Mouse (Mus musculus) C2C12 (cell line): Measurements from ENCODE around the gene Xylt2. TPM values are rescaled to one million over a fixed set of nuclear protein-coding genes. Genes with fewer than 3 reads are reported as not detected.

Source experiments
- H3K27me3 ChIP-seq: one replicate; pipeline ENCODE4 v1.6.1; 2011; ENCODE audit not compliant: control insufficient read depth, insufficient read depth, insufficient read length
- H3K36me3 ChIP-seq: one replicate; pipeline ENCODE4 v1.6.1; 2011; ENCODE audit not compliant: control insufficient read depth, insufficient read depth
- H3K4me3 ChIP-seq: one replicate; pipeline ENCODE4 v1.5.1; 2011; ENCODE audit warnings: mild to moderate bottlenecking, control low read depth; ENCODE audit not compliant: poor library complexity, insufficient read depth, severe bottlenecking
- H3K79me2 ChIP-seq: one replicate; pipeline ENCODE4 v1.6.1; 2011; ENCODE audit not compliant: control insufficient read depth, insufficient read depth
- H3K79me3 ChIP-seq: one replicate; pipeline ENCODE4 v1.6.1; 2011; ENCODE audit warnings: low read depth, control low read depth
- H3ac ChIP-seq: one replicate; pipeline ENCODE3; 2011; ENCODE audit warnings: low read depth; ENCODE audit not compliant: control insufficient read depth, insufficient read length
- CEBPB ChIP-seq: IDR thresholded peaks from one replicate; pipeline ENCODE4 v1.6.1; 2011; ENCODE audit warnings: low read depth, mild to moderate bottlenecking, control low read depth, moderate library complexity
- CTCF ChIP-seq: IDR thresholded peaks from one replicate; pipeline ENCODE4 v1.5.1; 2011; ENCODE audit not compliant: control insufficient read depth, insufficient read depth, insufficient read length
- FOSL1 ChIP-seq: IDR thresholded peaks from one replicate; pipeline ENCODE4 v1.8.0; 2011; ENCODE audit warnings: mild to moderate bottlenecking, low read length; ENCODE audit not compliant: poor library complexity, insufficient read depth, severe bottlenecking
- MAX ChIP-seq: IDR thresholded peaks from one replicate; pipeline ENCODE4 v1.6.1; 2011; ENCODE audit warnings: mild to moderate bottlenecking, control low read depth
- MYOD1 ChIP-seq: IDR thresholded peaks from one replicate; pipeline ENCODE4 v1.6.1; 2011; ENCODE audit warnings: low read depth; ENCODE audit not compliant: control insufficient read depth, insufficient read length
- MYOG ChIP-seq: IDR thresholded peaks from one replicate; pipeline ENCODE4 v1.6.1; 2011; ENCODE audit not compliant: control insufficient read depth, insufficient read length; ENCODE audit errors: extremely low read depth
- USF1 ChIP-seq: IDR thresholded peaks from one replicate; pipeline ENCODE4 v1.6.1; 2011; ENCODE audit warnings: low read depth, mild to moderate bottlenecking, control low read depth, moderate library complexity
- polyA plus RNA-seq: library from polyadenylated mRNA; unstranded; fragments of >200 nt; fragmentation: generic; extraction: Trizol; gene quantifications from one replicate; pipeline ENCODE4 v1.2.1, GENCODE M21; 2012; ENCODE audit warnings: missing spikeins

The Xylt2 gene
- polyA plus RNA-seq, 1 experiment: 10.4 TPM

- TF ChIP-seq MYOG (no peak), MYOD1 (no peak), MAX (no peak), CTCF (no peak), USF1 (no peak), CEBPB (no peak), FOSL1 (no peak)
- Histone ChIP-seq H3K79me2 (peaks cover 5% of the 10 kb centered on the region), H3ac (no peak overlapping the region), H3K36me3 (no peaks in the 10 kb centered on the region), H3K79me3 (no peaks in the 10 kb centered on the region), H3K4me3 (no peak overlapping the region), H3K27me3 (no peaks in the 10 kb centered on the region)
Observed at GRCm38 (mm10) chr11:94681640-94682039, 4.3 kb upstream of the Xylt2 start.

- Histone ChIP-seq H3K79me3 (peaks cover 2% of the 10 kb centered on the region), H3K4me3 (no peak overlapping the region), H3K36me3 (no peaks in the 10 kb centered on the region), H3ac (no peak overlapping the region), H3K79me2 (peaks cover 13% of the 10 kb centered on the region), H3K27me3 (no peaks in the 10 kb centered on the region)
- TF ChIP-seq FOSL1 (no peak), CEBPB (no peak), MYOD1 (no peak), CTCF (no peak), USF1 (no peak), MYOG (no peak), MAX (no peak)
Observed at GRCm38 (mm10) chr11:94680639-94681038, 3.3 kb upstream of the Xylt2 start.

- peaks cover 6% of the 10 kb centered on the region for H3K79me3 ChIP-seq
- no peaks in the 10 kb centered on the region for H3K27me3 ChIP-seq
- no peak overlapping the region for H3ac ChIP-seq
- H3K4me3 ChIP-seq: peak overlapping the region; percentile 59
- peaks cover 25% of the 10 kb centered on the region for H3K79me2 ChIP-seq
- H3K36me3 ChIP-seq: no peaks in the 10 kb centered on the region
- TF ChIP-seq MYOG: no peak
- TF ChIP-seq CEBPB: no peak
- TF ChIP-seq CTCF: no peak
- no peak for TF ChIP-seq FOSL1
- no peak for TF ChIP-seq MAX
- no peak for TF ChIP-seq USF1
Observed at GRCm38 (mm10) chr11:94677607-94678145, 361 bp upstream of the Xylt2 start.

GRCm38 (mm10) chr11:94676308-94676707 is 1.0 kb downstream of the Xylt2 start:
- peak overlapping the region; percentile 59 for H3K4me3 ChIP-seq
- TF ChIP-seq CTCF (no peak), MYOG (no peak), FOSL1 (no peak), USF1 (no peak), MAX (no peak), MYOD1 (no peak)
- H3K79me3 ChIP-seq: peaks cover 6% of the 10 kb centered on the region
- no peaks in the 10 kb centered on the region for H3K36me3 ChIP-seq
- H3K27me3 ChIP-seq: no peaks in the 10 kb centered on the region
- no peak overlapping the region for H3ac ChIP-seq
- H3K79me2 ChIP-seq: peaks cover 25% of the 10 kb centered on the region

- no peaks in the 10 kb centered on the region for H3K36me3 ChIP-seq
- no peak for TF ChIP-seq FOSL1
- TF ChIP-seq MYOD1: no peak
- no peak for TF ChIP-seq MYOG
- no peak for TF ChIP-seq CTCF
- TF ChIP-seq MAX: no peak
- no peak for TF ChIP-seq USF1
- no peak for TF ChIP-seq CEBPB
- H3K27me3 ChIP-seq: no peaks in the 10 kb centered on the region
- H3K4me3 ChIP-seq: no peak overlapping the region
- peaks cover 25% of the 10 kb centered on the region for H3K79me2 ChIP-seq
- no peak overlapping the region for H3ac ChIP-seq
- peaks cover 6% of the 10 kb centered on the region for H3K79me3 ChIP-seq
Observed at GRCm38 (mm10) chr11:94675446-94675845, 1.9 kb downstream of the Xylt2 start.

GRCm38 (mm10) chr11:94674984-94675383 is 2.3 kb downstream of the Xylt2 start:
- H3K36me3 ChIP-seq: peaks cover under 1% of the 10 kb centered on the region
- TF ChIP-seq MYOG: no peak
- no peak for TF ChIP-seq CTCF
- no peak for TF ChIP-seq USF1
- TF ChIP-seq FOSL1: no peak
- no peak for TF ChIP-seq MYOD1
- no peak for TF ChIP-seq MAX
- TF ChIP-seq CEBPB: no peak
- no peak overlapping the region for H3K4me3 ChIP-seq
- H3K79me2 ChIP-seq: peaks cover 25% of the 10 kb centered on the region
- H3K79me3 ChIP-seq: peaks cover 6% of the 10 kb centered on the region
- H3ac ChIP-seq: no peak overlapping the region
- H3K27me3 ChIP-seq: no peaks in the 10 kb centered on the region
